Mouse (Mus musculus): Measurements from ENCODE around the gene Rtkn.

DNA sequence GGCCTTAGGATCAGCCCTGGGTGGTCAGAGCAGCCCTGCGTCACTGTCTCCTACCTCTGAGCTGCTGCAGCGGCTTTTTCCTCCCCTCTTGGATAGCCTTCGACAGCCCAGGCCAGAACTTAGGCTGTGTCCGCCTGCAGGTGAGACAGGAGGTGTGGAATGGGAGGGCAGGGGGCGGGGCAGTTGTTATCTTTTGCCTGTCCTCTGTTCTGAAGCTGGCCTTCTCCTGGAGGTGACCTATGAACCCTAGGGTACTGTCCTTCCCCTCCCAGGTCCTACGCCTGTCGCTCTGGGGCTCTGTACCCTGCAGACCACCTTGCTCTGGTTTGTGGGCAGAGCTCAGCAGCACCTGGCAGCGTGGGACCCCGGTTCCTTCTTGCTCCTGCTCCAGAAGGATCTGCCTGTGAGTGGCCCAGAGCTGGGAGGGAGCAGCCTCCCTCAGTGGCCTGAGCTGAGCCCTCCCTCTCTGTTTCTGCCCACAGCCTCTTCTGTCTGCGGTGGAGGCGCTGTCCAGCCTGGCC lies 32.1 kb upstream of the Rtkn start:
- TF ChIP-seq CTCF (IDR thresholded peaks at IDR 0.05; ENCODE audit: extremely low read depth, insufficient read depth, low read length) (no peak), POLR2A (IDR thresholded peaks at IDR 0.05; ENCODE audit: extremely low read depth, insufficient read depth, low read length) (no peak)

Measured in cortical plate, adult 2 months (tissue).